Mouse (Mus musculus) adipocyte (in vitro differentiated cells): Measurements from ENCODE around the gene Thbs3.

Source experiments
- DNase-seq: peaks from one replicate; pipeline ENCODE4 v3.0.0-alpha.2; 2016; ENCODE audit warnings: low spot score

Gene Thbs3

DNA sequence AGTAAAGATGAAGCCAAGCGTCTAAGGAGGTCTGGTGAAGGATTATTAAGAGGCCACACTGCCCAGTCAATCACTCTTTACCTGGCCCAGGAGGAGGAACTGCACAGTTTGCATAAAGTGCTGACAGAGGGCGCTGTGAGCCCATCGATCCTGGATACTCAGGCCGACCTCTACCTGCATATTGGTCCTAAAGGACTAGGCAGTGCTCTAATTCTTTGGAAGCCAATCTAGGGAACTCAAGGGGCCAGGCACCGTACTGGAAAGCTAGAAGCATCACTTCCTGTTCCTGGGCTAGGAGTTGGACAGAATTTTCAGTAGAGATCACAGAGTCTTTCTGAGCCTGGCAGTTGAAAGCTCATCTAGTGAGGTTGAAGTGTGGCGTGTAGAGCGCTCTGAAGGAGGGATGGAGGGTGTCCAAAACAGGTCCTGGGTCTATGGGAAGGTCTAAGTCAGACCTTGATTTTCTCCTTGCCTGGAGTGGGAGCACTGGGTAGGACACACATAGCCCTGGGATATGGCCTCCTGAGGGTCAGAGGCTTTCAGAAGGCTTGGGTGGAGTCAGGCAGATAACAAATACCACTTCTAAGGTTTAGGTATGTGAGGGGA is 35.6 kb downstream of the Thbs3 start:
- peak; percentile 41 for DNase-seq

DNA sequence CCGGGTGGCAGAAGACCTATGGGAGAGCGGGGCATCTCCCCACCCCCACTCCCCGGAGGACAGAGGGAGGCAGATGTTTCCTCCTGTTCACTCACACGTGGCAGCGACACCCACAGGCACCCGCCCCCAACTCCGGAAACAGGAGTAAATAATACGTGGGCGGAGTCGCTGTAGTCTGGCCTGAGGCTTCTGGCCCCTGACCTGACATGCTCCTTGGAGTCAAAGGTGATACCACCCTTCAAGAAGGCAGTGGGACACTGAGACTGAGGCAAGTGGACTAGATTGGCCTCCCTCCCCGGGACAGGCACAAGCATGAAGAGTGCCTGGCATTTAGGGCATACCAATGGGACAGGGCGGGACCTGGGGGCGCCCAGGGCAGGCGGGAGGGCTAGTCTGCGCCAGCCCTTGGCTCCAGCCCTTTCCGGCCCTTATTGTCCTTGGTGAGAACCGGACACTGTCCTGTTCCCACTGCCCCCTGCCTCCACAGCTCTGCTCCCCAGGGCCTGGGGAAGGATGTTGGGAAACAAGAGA is 36.5 kb downstream of the Thbs3 start:
- no peak for DNase-seq

DNA sequence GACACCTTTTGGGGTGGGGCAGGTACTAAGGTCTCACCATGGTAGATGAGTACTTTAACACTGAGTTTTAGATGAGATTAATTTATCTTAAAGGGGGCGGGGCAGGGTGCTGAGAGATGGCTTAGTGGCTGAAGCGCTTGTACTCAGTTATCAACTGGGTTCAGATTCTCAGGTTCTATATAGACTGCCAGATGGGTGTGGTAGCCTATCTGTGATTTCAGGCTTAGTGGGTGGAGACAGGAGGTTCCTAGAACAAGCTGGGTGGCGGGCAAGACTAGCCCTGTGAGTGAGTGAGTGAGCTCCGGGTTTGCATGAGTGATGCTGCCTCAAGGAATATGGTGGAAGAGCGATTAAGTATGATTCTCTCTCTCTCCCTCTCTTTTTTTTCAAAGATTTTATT is 40.0 kb downstream of the Thbs3 start:
- no peak for DNase-seq

DNA sequence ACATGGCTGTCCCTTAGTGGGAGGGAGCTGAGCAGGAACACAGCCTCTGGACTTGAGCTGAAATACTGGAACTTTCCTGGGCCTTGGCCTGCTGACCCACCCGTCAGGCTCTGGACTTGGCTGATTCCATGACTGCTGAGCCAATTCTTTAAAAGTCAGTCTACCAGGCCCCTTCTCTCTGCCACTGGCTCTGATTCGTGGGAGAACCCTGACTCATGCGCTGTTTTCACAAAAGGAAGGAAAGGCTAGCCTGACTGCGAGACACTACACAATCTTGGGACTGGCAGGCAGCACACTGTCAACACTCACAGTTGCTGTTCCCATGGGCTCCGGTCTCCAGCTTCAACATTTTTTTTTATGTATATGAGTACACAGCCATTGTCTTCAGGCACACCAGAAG is 41.2 kb downstream of the Thbs3 start:
- peak; percentile 26 for DNase-seq

DNA sequence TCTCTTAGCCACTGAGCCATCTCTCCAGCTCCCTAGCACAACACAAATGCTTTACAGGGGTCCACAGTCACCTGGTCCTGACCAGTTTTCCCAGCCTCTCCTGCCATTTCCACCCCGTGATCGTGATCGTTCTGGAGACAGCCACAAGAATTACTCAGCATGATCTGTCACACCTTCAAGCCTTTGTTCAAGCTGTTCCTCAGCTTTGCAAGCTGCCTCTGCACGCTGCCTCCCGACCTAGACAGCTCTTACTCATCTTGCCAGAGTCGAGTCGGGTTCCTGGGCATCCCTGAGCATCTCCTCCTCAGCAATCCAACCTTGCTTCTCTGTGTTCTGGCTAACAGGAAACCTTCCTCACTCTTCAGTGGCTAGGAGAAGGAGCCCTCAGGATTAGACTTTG is 44.1 kb downstream of the Thbs3 start, which contains the start of gene Dpm3:
TSS of gene Dpm3 (plus strand) at position 283 of the 400 bp plus-strand sequence.
- DNase-seq, result no peak

DNA sequence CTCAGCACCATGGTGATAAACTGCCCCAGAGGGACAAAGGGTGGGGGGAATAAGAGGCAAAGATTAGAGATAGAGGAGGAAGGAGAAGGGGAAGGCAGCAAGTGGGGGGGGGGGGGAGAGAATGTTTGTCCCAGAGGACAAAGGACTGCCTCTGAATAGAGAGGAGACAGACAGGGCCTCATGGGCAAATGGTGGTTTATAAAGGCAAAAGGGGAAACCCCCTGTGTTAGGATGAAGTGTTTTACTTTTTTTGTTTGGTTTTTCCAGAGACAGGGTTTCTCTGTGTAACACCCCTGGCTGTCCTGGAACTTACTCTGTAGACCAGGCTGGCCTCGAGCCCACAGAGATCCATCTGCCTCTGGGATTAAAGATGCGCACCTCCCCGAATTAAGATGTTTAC is 45.2 kb downstream of the Thbs3 start:
- no peak for DNase-seq

DNA sequence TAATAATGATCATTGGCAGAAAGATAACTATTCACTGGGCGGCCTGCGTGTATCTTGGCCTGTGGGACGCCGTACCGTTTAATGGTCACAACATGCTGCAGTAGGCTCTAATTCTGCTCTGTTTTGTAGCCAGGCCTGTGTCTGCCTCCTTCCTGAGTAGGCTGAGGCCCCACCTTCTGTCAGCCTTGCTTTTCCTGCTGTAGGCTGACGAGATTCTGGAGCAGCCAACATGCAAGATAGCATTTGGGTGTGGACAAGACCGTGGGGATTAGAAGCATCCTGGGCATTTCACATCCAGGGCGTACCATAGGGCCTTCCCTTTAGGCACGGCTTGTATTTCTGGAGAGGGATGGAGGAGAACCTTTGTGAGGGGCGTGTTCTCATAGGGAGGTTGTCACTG is 47.4 kb downstream of the Thbs3 start:
- no peak for DNase-seq

DNA sequence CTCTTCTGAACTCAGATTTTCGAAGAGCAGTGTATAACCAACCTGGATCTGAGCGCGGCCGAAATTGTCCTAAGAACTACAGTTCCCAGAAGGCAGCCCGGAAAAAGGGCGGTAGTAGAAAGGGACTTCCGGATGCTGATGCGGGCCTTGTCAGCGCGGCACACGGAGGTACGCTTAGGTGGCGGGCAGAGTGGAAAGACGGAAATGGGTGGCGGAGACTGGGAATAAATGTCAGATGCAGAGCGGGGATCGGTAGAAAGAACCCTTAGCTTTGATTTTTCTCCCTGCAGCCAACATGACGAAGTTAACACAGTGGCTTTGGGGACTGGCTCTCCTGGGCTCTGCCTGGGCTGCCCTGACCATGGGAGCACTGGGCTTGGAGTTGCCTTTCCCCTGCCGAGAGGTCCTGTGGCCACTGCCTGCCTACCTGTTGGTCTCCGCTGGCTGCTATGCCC is 51.5 kb downstream of the Thbs3 start:
- DNase-seq, result peak; percentile 82

DNA sequence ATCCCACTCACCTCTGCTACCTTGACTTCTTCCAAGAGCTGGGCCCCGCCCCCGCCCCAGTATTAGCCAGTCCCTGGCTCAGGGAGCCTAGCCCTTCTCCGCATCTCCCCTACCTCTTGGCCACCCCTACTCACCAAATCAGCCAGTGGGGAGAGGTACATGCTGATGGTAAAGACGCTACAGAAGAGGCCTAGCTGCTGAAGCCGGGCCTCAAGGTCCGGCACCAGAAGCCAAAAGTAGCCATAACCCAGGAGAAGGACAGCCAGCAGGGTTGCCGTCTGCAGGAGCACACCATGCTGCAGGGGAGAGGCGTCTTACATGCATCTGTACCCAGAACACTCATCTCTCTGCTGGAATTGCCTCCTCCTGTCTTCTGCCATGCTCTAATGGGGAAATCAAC is 53.9 kb downstream of the Thbs3 start:
- no peak for DNase-seq

DNA sequence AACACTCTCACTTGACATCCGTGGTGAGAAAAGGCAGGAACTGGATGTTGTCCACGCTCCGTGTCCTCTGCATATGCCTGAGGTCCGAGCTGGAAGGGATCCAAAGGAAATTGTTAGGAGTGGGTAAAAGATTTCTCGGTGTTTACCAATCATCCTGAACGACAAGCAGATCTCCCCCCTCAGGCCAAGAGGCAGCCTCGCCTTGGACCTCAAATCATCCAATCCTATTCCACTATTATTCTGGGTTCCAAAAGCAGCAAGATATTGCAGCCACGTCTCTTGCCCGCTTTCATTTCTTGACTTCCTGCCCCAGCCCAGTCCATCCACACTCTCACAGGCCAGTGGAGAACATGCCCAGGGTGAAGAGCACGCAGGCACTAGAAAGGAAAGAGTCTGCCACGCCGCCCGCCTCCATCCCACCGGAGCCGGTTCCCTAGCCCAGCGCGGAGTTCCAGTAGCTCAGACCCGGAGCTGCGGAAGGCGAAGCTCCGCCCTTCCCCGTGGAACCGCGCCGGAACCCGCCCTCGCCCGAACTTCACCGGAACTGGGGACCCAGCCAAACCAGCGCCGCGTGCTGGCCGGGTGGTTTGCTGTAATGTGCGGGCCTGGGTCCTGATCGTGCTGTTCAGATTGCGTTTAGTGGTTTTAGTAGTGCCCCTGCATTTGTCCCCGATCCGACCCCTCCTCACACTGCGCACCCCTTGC is 55.2 kb downstream of the Thbs3 start, which contains the start of gene Slc50a1:
TSS of gene Slc50a1 (minus strand) at position 520 of the 705 bp plus-strand sequence.
- DNase-seq, result peak; percentile 76

DNA sequence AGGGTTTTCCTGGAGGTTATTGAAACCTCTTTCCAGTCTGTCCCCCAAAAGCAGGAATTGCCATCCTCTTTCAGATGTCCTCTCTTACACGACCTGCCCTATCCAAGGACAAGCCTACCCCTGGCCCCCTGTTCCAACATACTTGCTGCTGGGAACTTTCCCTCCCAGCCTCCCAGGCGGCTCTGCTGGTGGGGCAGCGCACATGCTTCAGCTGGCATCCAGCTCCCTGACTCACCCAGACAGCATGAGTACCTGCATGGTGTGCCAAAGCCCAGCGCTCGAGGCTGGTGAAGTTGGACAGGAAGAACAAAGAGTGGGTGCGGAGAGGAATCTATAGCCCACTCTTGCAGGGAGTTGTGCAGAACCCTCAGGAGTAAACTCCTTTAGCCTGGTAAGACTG is 55.9 kb downstream of the Thbs3 start:
- peak; percentile 35 for DNase-seq

DNA sequence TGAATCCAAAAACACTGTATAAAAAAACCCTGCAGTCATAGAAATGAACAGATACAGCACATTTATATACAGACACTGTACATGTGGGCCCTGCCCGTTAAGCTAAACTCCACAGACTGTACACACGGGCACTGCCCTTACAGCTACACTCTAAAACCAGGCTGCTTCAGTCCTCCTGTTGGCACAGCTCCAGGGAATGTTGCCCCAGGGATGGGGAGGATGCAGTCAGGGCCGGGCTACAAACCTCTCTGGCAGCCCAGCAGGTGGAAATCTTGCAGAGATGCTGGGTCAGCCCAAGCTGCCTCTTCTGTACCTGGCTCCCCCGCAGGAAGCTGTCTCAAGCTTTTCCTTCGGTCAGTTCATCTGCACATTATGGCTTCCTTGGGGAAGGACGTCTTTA is 56.8 kb downstream of the Thbs3 start:
- no peak for DNase-seq

DNA sequence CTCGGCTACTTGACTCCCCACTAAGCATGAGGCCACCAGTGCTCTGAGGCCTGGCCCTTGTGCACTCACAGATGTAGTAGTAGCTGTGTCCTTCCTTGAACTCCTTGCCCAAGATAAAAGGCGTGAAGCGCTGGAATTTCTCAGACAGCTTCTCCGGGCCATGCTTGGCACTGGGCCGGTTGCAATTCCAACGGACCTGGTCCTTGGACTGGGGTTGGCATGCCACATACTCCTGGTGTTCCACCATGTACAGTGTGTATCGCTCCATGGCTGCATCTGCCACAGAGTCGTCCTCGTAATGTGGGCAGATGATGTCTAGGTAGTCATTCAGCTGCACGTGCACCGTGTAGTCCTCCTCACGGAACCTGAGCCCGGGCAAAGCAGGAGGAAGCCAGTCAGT is 61.1 kb downstream of the Thbs3 start:
- DNase-seq, result no peak
